10 mouse cellular contexts compared by ENCODE assay signal in the genomic region with DNA sequence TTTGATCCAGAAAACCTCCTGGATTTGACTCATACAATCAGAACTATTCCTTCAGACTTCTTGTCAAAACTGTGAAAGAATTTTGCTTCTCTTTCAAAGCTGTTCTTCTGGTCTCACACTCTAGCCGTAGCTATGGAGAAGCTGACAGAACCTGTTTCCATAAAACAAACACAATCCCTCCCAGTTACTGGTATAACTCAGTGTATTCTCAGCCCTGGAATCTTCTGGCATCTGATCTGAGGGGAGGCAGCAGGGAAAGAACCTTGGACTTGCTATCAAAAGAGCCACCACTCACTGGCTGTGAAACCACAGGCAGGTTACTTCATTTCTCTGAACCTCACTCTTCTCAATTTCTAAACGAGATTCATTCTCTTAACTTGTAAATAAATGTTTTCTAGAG. TPM values are rescaled to one million over a fixed set of nuclear protein-coding genes. Genes with fewer than 3 reads are reported as not detected.
DNase-seq lines count a peak whose midpoint lies in the region; ATAC-seq and TF ChIP-seq lines count a peak whose summit lies in the region.
"Had no signal": no experiment of that assay in that cellular context is flagged by ENCODE, and none has a peak within 500 bp of the region (broad histone marks: within the 10 kb centered on the region; RNA-seq: fewer than 3 reads in every experiment).

No protein-coding gene starts in this region.

- peak overlapping the region; percentile 72 for H3K4me2 ChIP-seq in lung, embryonic 15.5 days
- peak overlapping the region; percentile 66 for H3K4me2 ChIP-seq in intestine, embryonic 16.5 days (ENCODE audit: low read depth, low read length)
- peak overlapping the region; percentile 89 for H3K4me2 ChIP-seq in stomach, embryonic 16.5 days (ENCODE audit: low read depth, low read length)

- H3K4me3 ChIP-seq in gastrocnemius, adult 2 months = no peak overlapping the region
- peak overlapping the region; percentile 99; the same call in 1 of the 2 replicates for H3K4me3 ChIP-seq in lung, embryonic 15.5 days
- H3K4me3 ChIP-seq in lung, adult 2 months (replicated peaks; ENCODE audit: extremely low read depth, low read depth, low read length) = no peak overlapping the region
- peak overlapping the region; percentile 88 for H3K4me3 ChIP-seq in intestine, embryonic 16.5 days (ENCODE audit: low read length)
- peak overlapping the region; percentile 80 for H3K4me3 ChIP-seq in stomach, embryonic 16.5 days (replicated peaks; ENCODE audit: low read length)

- TF ChIP-seq CTCF in gastrocnemius, adult 2 months (IDR thresholded peaks at IDR 0.05) = no peak
- TF ChIP-seq CTCF in lung, adult 2 months (IDR thresholded peaks at IDR 0.05; ENCODE audit: insufficient read depth, low read length) = no peak

- H3K27me3 ChIP-seq in lung, embryonic 15.5 days = no peaks in the 10 kb centered on the region
- no peaks in the 10 kb centered on the region for H3K27me3 ChIP-seq in intestine, embryonic 16.5 days (replicated peaks; ENCODE audit: control insufficient read depth, insufficient read depth, low read length)
- no peaks in the 10 kb centered on the region for H3K27me3 ChIP-seq in stomach, embryonic 16.5 days (ENCODE audit: control insufficient read depth, insufficient read depth, low read length)

- peaks cover 48% of the 10 kb centered on the region for H3K4me1 ChIP-seq in lung, embryonic 15.5 days
- peaks cover 12% of the 10 kb centered on the region for H3K4me1 ChIP-seq in lung, adult 2 months (ENCODE audit: control insufficient read depth, insufficient read depth, low read length)
- H3K4me1 ChIP-seq in intestine, embryonic 16.5 days (ENCODE audit: control insufficient read depth, insufficient read depth, low read length) = peaks cover 27% of the 10 kb centered on the region
- peaks cover 43% of the 10 kb centered on the region for H3K4me1 ChIP-seq in stomach, embryonic 16.5 days (ENCODE audit: control insufficient read depth, insufficient read depth, low read length)

- peak overlapping the region; percentile 93 for H3K27ac ChIP-seq in gastrocnemius, adult 2 months
- peak overlapping the region; percentile 96 for H3K27ac ChIP-seq in lung, embryonic 15.5 days
- H3K27ac ChIP-seq in intestine, embryonic 16.5 days (ENCODE audit: low read length) = peak overlapping the region; percentile 98
- H3K27ac ChIP-seq in stomach, embryonic 16.5 days (ENCODE audit: low read length) = peak overlapping the region; percentile 88

- no peak for DNase-seq in gastrocnemius, adult 2 months
- DNase-seq in gastrocnemius, postnatal 10 days = no peak
- DNase-seq in lung, adult 2 months = no peak
- no peak for DNase-seq in right cerebral cortex, adult 18-20 months
- DNase-seq: gastrocnemius, postnatal 14 days; right cerebral cortex, postnatal 14 days had no signal

- no peak for TF ChIP-seq POLR2A in lung, adult 2 months (IDR thresholded peaks at IDR 0.05; ENCODE audit: borderline replicate concordance, extremely low read depth, low read depth, low read length)

- intact Hi-C loops in gastrocnemius, adult 2 months (cut with DNase I) = no loop called here

- 39% methylated on average over 2 of the region's 2 CpGs for WGBS in lung, embryonic 15.5 days
- 54% methylated on average over 2 of the region's 2 CpGs for WGBS in lung, adult 2 months
- 52% methylated on average over 2 of the region's 2 CpGs for WGBS in intestine, embryonic 16.5 days
- WGBS in stomach, embryonic 16.5 days = 45% methylated on average over 2 of the region's 2 CpGs

- peaks cover 23% of the 10 kb centered on the region for H3K36me3 ChIP-seq in lung, embryonic 15.5 days
- H3K36me3 ChIP-seq in intestine, embryonic 16.5 days (ENCODE audit: control insufficient read depth, insufficient read depth, low read length) = peaks cover 10% of the 10 kb centered on the region
- peaks cover 16% of the 10 kb centered on the region; the same call in 1 of the 2 replicates for H3K36me3 ChIP-seq in stomach, embryonic 16.5 days (ENCODE audit: control insufficient read depth, insufficient read depth, low read length)

- ATAC-seq in lung, embryonic 15.5 days (ENCODE audit: borderline replicate concordance, extremely low read depth, low FRiP score, low TSS enrichment) = no peak
- ATAC-seq in intestine, embryonic 16.5 days = no peak
- peak; percentile 31; the same call in 1 of the 2 replicates for ATAC-seq in stomach, embryonic 16.5 days (ENCODE audit: insufficient read depth, low FRiP score)
- no peak for ATAC-seq in frontal cortex, adult (ENCODE audit: low TSS enrichment)

- H3K9ac ChIP-seq in lung, embryonic 15.5 days = peak overlapping the region; percentile 100; the same call in 1 of the 2 replicates
- H3K9ac ChIP-seq in intestine, embryonic 16.5 days (ENCODE audit: low read depth, low read length) = peak overlapping the region; percentile 99
- H3K9ac ChIP-seq in stomach, embryonic 16.5 days (ENCODE audit: low read length) = peak overlapping the region; percentile 59

- no peaks in the 10 kb centered on the region for H3K9me3 ChIP-seq in lung, embryonic 15.5 days
- no peaks in the 10 kb centered on the region for H3K9me3 ChIP-seq in intestine, embryonic 16.5 days (ENCODE audit: control insufficient read depth, low read length)
- no peaks in the 10 kb centered on the region for H3K9me3 ChIP-seq in stomach, embryonic 16.5 days (replicated peaks; ENCODE audit: control insufficient read depth, low read length)

RNA-seq across cellular contexts. Expression of gene Plagl2, which starts 2.8 kb away (rescaled TPM):
- 1 to 10 TPM; 2.5 to 2.8 TPM for total RNA-seq in gastrocnemius, adult 2 months (2021)
- total RNA-seq in gastrocnemius, postnatal 10 days (2021) = 10 to 100 TPM in 1 of 2 experiments, 1 to 10 TPM in 1; 8.3 to 11.9 TPM
- polyA plus RNA-seq in lung, embryonic 15.5 days (2015; fragmentation: Nextera tagmentation; extraction: Ambion mirVana) = 12.9 and 13.0 TPM in 2 replicates
- 7.8 and 12.4 TPM in 2 replicates for polyA plus RNA-seq in lung, adult 2 months (2012; rRNA removed)
- 53.5 and 67.5 TPM in 2 replicates for polyA plus RNA-seq in intestine, embryonic 16.5 days (2015; fragmentation: Nextera tagmentation; extraction: Ambion mirVana)
- 19.6 and 21.8 TPM in 2 replicates for polyA plus RNA-seq in stomach, embryonic 16.5 days (2015; fragmentation: Nextera tagmentation; extraction: Ambion mirVana)

RNA-seq across cellular contexts. Expression of gene Pofut1, which starts 2.9 kb away (rescaled TPM):
- total RNA-seq in gastrocnemius, adult 2 months (2021) = 10 to 100 TPM in 1 of 2 experiments, 1 to 10 TPM in 1; 7.6 to 13.2 TPM
- 10 to 100 TPM; 24.1 to 29.2 TPM for total RNA-seq in gastrocnemius, postnatal 10 days (2021)
- polyA plus RNA-seq in lung, embryonic 15.5 days (2015; fragmentation: Nextera tagmentation; extraction: Ambion mirVana) = 5.8 and 6.1 TPM in 2 replicates
- 24.3 and 25.5 TPM in 2 replicates for polyA plus RNA-seq in lung, adult 2 months (2012; rRNA removed)
- polyA plus RNA-seq in intestine, embryonic 16.5 days (2015; fragmentation: Nextera tagmentation; extraction: Ambion mirVana) = 13.3 and 13.5 TPM in 2 replicates
- 6.7 and 8.2 TPM in 2 replicates for polyA plus RNA-seq in stomach, embryonic 16.5 days (2015; fragmentation: Nextera tagmentation; extraction: Ambion mirVana)

RNA-seq across cellular contexts. Expression of gene Tspyl3, which starts 13.2 kb away (rescaled TPM):
- total RNA-seq in gastrocnemius, adult 2 months (2021) = under 1 TPM; 0.38 to 0.59 TPM
- total RNA-seq in gastrocnemius, postnatal 10 days (2021) = 1 to 10 TPM; 2.5 to 2.7 TPM
- 8.2 and 8.9 TPM in 2 replicates for polyA plus RNA-seq in lung, embryonic 15.5 days (2015; fragmentation: Nextera tagmentation; extraction: Ambion mirVana)
- polyA plus RNA-seq in lung, adult 2 months (2012; rRNA removed) = 6.0 and 9.3 TPM in 2 replicates
- polyA plus RNA-seq in intestine, embryonic 16.5 days (2015; fragmentation: Nextera tagmentation; extraction: Ambion mirVana) = 10.7 and 11.4 TPM in 2 replicates
- 9.2 and 9.9 TPM in 2 replicates for polyA plus RNA-seq in stomach, embryonic 16.5 days (2015; fragmentation: Nextera tagmentation; extraction: Ambion mirVana)

RNA-seq across cellular contexts. Expression of gene Kif3b, which starts 52.8 kb away (rescaled TPM):
- 1 to 10 TPM; 3.6 to 4.3 TPM for total RNA-seq in gastrocnemius, adult 2 months (2021)
- 1 to 10 TPM; 6.0 to 6.9 TPM for total RNA-seq in gastrocnemius, postnatal 10 days (2021)
- polyA plus RNA-seq in lung, embryonic 15.5 days (2015; fragmentation: Nextera tagmentation; extraction: Ambion mirVana) = 6.2 and 7.3 TPM in 2 replicates
- 6.4 and 10.8 TPM in 2 replicates for polyA plus RNA-seq in lung, adult 2 months (2012; rRNA removed)
- 8.2 and 8.3 TPM in 2 replicates for polyA plus RNA-seq in intestine, embryonic 16.5 days (2015; fragmentation: Nextera tagmentation; extraction: Ambion mirVana)
- polyA plus RNA-seq in stomach, embryonic 16.5 days (2015; fragmentation: Nextera tagmentation; extraction: Ambion mirVana) = 6.7 TPM in 2 replicates

Comparison
In these comparisons a context has a peak if more than half of its experiments do, and no peak if none do; other contexts are left out.
1. H3K4me3 ChIP-seq: peak in lung, embryonic 15.5 days (single experiment), intestine, embryonic 16.5 days (single experiment) and stomach, embryonic 16.5 days (single experiment); none in gastrocnemius, adult 2 months (single experiment) and lung, adult 2 months (single experiment).
2. Peak in every context shown above with its lines, with median percentiles within 50 percentile points of each other: H3K27ac ChIP-seq, H3K4me2 ChIP-seq and H3K9ac ChIP-seq.